Mouse (Mus musculus) MEL (cell line): Measurements from ENCODE around the gene Dlx2. TPM values are rescaled to one million over a fixed set of nuclear protein-coding genes. Genes with fewer than 3 reads are reported as not detected.

Experiments used
- DNase-seq: peaks from one replicate; pipeline ENCODE4 v3.0.0; 2011; ENCODE audit warnings: low read depth, low spot score
- H3K27ac ChIP-seq: 2 replicates; pipeline ENCODE4 v1.5.1; 2012; ENCODE audit warnings: low read depth, mild to moderate bottlenecking, control low read depth, low read length, moderate library complexity; ENCODE audit not compliant: control insufficient read depth
- H3K27me3 ChIP-seq, 2 experiments: fragments of 150-350 bp in 1 of 2; sonication (generic) in 1 of 2; 2 replicates each; pipeline ENCODE4 v1.6.1; 2012; ENCODE audit warnings: low read length in 2 of 2, mild to moderate bottlenecking in 2 of 2, improper control_type of control experiment in 1 of 2, moderate library complexity in 1 of 2; ENCODE audit not compliant: insufficient read depth in 2 of 2, control insufficient read depth in 1 of 2
- H3K36me3 ChIP-seq, 2 experiments: 2 replicates each; pipeline ENCODE4 v1.6.1; 2012 to 2014; ENCODE audit warnings: low read length in 2 of 2, improper control_type of control experiment in 1 of 2, inconsistent platforms in 1 of 2, mild to moderate bottlenecking in 1 of 2; ENCODE audit not compliant: insufficient read depth in 2 of 2, control insufficient read depth in 1 of 2
- H3K4me1 ChIP-seq, 2 experiments: fragments of 150-350 bp in 1 of 2; sonication (generic) in 1 of 2; 2 replicates each; pipeline ENCODE4 v1.6.1; 2012; ENCODE audit warnings: low read length in 2 of 2, improper control_type of control experiment in 1 of 2, mild to moderate bottlenecking in 1 of 2; ENCODE audit not compliant: insufficient read depth in 2 of 2, control insufficient read depth in 1 of 2
- H3K4me3 ChIP-seq, 2 experiments: fragments of 150-350 bp in 1 of 2; sonication (generic) in 1 of 2; 2 replicates each; pipeline ENCODE4 v1.5.1; 2012; ENCODE audit warnings: low read depth in 2 of 2, low read length in 2 of 2, mild to moderate bottlenecking in 2 of 2, moderate library complexity in 2 of 2, control low read depth in 1 of 2, improper control_type of control experiment in 1 of 2; ENCODE audit not compliant: control insufficient read depth in 1 of 2, insufficient read depth in 1 of 2
- H3K79me2 ChIP-seq: 2 replicates; pipeline ENCODE4 v1.6.1; 2012; ENCODE audit warnings: mild to moderate bottlenecking, low read length, moderate library complexity; ENCODE audit not compliant: control insufficient read depth, poor library complexity, insufficient read depth
- H3K9ac ChIP-seq: 2 replicates; pipeline ENCODE4 v1.6.1; 2012; ENCODE audit warnings: low read depth, mild to moderate bottlenecking, control low read depth, low read length, moderate library complexity; ENCODE audit not compliant: control insufficient read depth, poor library complexity, severe bottlenecking
- H3K9me3 ChIP-seq: fragments of 150-350 bp; sonication (generic); replicated peaks from 2 replicates; pipeline ENCODE4 v1.6.1; 2012; ENCODE audit warnings: mild to moderate bottlenecking, low read length, improper control_type of control experiment, moderate library complexity; ENCODE audit not compliant: insufficient read depth
- BHLHE40 ChIP-seq: IDR thresholded peaks from 2 replicates; pipeline ENCODE4 v1.6.1; 2012; ENCODE audit warnings: low read depth, mild to moderate bottlenecking, inconsistent platforms, low read length, improper control_type of control experiment, borderline replicate concordance
- CHD1 ChIP-seq: IDR thresholded peaks from 2 replicates; pipeline ENCODE4 v1.6.1; 2012; ENCODE audit warnings: low read depth, mild to moderate bottlenecking, inconsistent platforms, low read length, improper control_type of control experiment
- CHD2 ChIP-seq: IDR thresholded peaks from 2 replicates; pipeline ENCODE4 v1.6.1; 2011; ENCODE audit warnings: low read length, improper control_type of control experiment
- CTCF ChIP-seq, 3 experiments: IDR thresholded peaks in 2 of 3; conservative IDR thresholded peaks in 1 of 3; 2 replicates each; pipeline ENCODE4 v1.5.1; 2011 to 2012; ENCODE audit warnings: low read length in 3 of 3, low read depth in 2 of 3, mild to moderate bottlenecking in 2 of 3, improper control_type of control experiment in 1 of 3, inconsistent platforms in 1 of 3, mixed read lengths in 1 of 3, moderate library complexity in 1 of 3; ENCODE audit not compliant: control insufficient read depth in 1 of 3, insufficient read depth in 1 of 3, poor library complexity in 1 of 3, severe bottlenecking in 1 of 3
- E2F4 ChIP-seq: IDR thresholded peaks from 2 replicates; pipeline ENCODE4 v1.6.1; 2011; ENCODE audit warnings: low read depth, low read length, improper control_type of control experiment, borderline replicate concordance
- ELF1 ChIP-seq: IDR thresholded peaks from 2 replicates; pipeline ENCODE4 v1.6.1; 2014; ENCODE audit warnings: low read depth, mild to moderate bottlenecking, inconsistent platforms, low read length, improper control_type of control experiment, moderate library complexity
- EP300 ChIP-seq, 2 experiments: IDR thresholded peaks; 2 replicates each; pipeline ENCODE4 v1.6.1; 2011; ENCODE audit warnings: improper control_type of control experiment in 2 of 2, low read length in 2 of 2, low read depth in 1 of 2, mild to moderate bottlenecking in 1 of 2
- ETS1 ChIP-seq: IDR thresholded peaks from 2 replicates; pipeline ENCODE4 v1.6.1; 2012; ENCODE audit warnings: low read depth, mild to moderate bottlenecking, inconsistent platforms, low read length, improper control_type of control experiment, moderate library complexity
- GABPA ChIP-seq: IDR thresholded peaks from 2 replicates; pipeline ENCODE4 v1.6.1; 2012; ENCODE audit warnings: low read depth, mild to moderate bottlenecking, inconsistent platforms, low read length, improper control_type of control experiment, moderate library complexity
- GATA1 ChIP-seq: IDR thresholded peaks from 2 replicates; pipeline ENCODE4 v1.6.1; 2011; ENCODE audit warnings: low read depth, low read length, improper control_type of control experiment
- HCFC1 ChIP-seq: IDR thresholded peaks from 2 replicates; pipeline ENCODE4 v1.6.1; 2012; ENCODE audit warnings: low read depth, mild to moderate bottlenecking, inconsistent platforms, low read length, improper control_type of control experiment, moderate library complexity
- JUND ChIP-seq: IDR thresholded peaks from 2 replicates; pipeline ENCODE4 v1.6.1; 2011; ENCODE audit warnings: low read depth, mild to moderate bottlenecking, improper control_type of control experiment, low read length
- KAT2A ChIP-seq: conservative IDR thresholded peaks from 2 replicates; pipeline ENCODE4 v1.6.1; 2012; ENCODE audit warnings: low read depth, low read length, improper control_type of control experiment, inconsistent platforms
- MAFK ChIP-seq: IDR thresholded peaks from 2 replicates; pipeline ENCODE4 v1.6.1; 2011; ENCODE audit warnings: low read depth, mild to moderate bottlenecking, low read length, improper control_type of control experiment, borderline replicate concordance
- MAZ ChIP-seq: IDR thresholded peaks from 2 replicates; pipeline ENCODE4 v1.6.1; 2012; ENCODE audit warnings: low read depth, mild to moderate bottlenecking, inconsistent platforms, low read length, improper control_type of control experiment
- MEF2A ChIP-seq: IDR thresholded peaks from 2 replicates; pipeline ENCODE4 v1.6.1; 2014; ENCODE audit warnings: low read depth, mild to moderate bottlenecking, inconsistent platforms, low read length, improper control_type of control experiment; ENCODE audit not compliant: poor library complexity, insufficient replicate concordance, severe bottlenecking; ENCODE audit errors: extremely low read depth
- MXI1 ChIP-seq: IDR thresholded peaks from 2 replicates; pipeline ENCODE4 v1.6.1; 2011; ENCODE audit warnings: mild to moderate bottlenecking, low read depth, low read length, improper control_type of control experiment
- MYB ChIP-seq: IDR thresholded peaks from 2 replicates; pipeline ENCODE4 v1.6.1; 2011; ENCODE audit warnings: mild to moderate bottlenecking, low read depth, low read length, improper control_type of control experiment
- MYC ChIP-seq: IDR thresholded peaks from 2 replicates; pipeline ENCODE4 v1.6.1; 2011; ENCODE audit warnings: low read depth, mild to moderate bottlenecking, low read length, improper control_type of control experiment, moderate library complexity
- NELFE ChIP-seq: IDR thresholded peaks from 2 replicates; pipeline ENCODE4 v1.6.1; 2011; ENCODE audit warnings: low read depth, low read length, improper control_type of control experiment
- NRF1 ChIP-seq: IDR thresholded peaks from 2 replicates; pipeline ENCODE4 v1.6.1; 2014; ENCODE audit warnings: low read depth, mild to moderate bottlenecking, inconsistent platforms, low read length, improper control_type of control experiment, moderate library complexity; ENCODE audit not compliant: poor library complexity, insufficient read depth, severe bottlenecking
- POLR2A ChIP-seq, 2 experiments: IDR thresholded peaks; 2 replicates each; pipeline ENCODE4 v1.6.1; 2011 to 2012; ENCODE audit warnings: low read length in 2 of 2, mild to moderate bottlenecking in 2 of 2, control low read depth in 1 of 2, improper control_type of control experiment in 1 of 2, low read depth in 1 of 2, moderate library complexity in 1 of 2; ENCODE audit not compliant: control insufficient read depth in 1 of 2, insufficient read depth in 1 of 2, poor library complexity in 1 of 2
- POLR2AphosphoS2 ChIP-seq: IDR thresholded peaks from 2 replicates; pipeline ENCODE4 v1.6.1; 2011; ENCODE audit warnings: low read length, improper control_type of control experiment
- POLR2AphosphoS5 ChIP-seq: IDR thresholded peaks from 2 replicates; pipeline ENCODE4 v1.6.1; 2012; ENCODE audit warnings: low read depth, borderline replicate concordance, mild to moderate bottlenecking, inconsistent platforms, low read length, moderate library complexity, mixed read lengths
- RAD21 ChIP-seq: IDR thresholded peaks from 2 replicates; pipeline ENCODE4 v1.6.1; 2011; ENCODE audit warnings: mild to moderate bottlenecking, low read depth, low read length, improper control_type of control experiment
- RCOR1 ChIP-seq: IDR thresholded peaks from 2 replicates; pipeline ENCODE4 v1.6.1; 2012; ENCODE audit warnings: low read depth, mild to moderate bottlenecking, inconsistent platforms, low read length, improper control_type of control experiment
- SMC3 ChIP-seq: IDR thresholded peaks from 2 replicates; pipeline ENCODE4 v1.6.1; 2011; ENCODE audit warnings: low read depth, low read length, improper control_type of control experiment
- TAL1 ChIP-seq: IDR thresholded peaks from 2 replicates; pipeline ENCODE4 v1.6.1; 2012; ENCODE audit warnings: mild to moderate bottlenecking, inconsistent platforms, low read length, moderate library complexity, mixed read lengths
- TCF12 ChIP-seq: IDR thresholded peaks from 2 replicates; pipeline ENCODE4 v1.6.1; 2014; ENCODE audit warnings: low read depth, mild to moderate bottlenecking, inconsistent platforms, low read length, improper control_type of control experiment, moderate library complexity
- UBTF ChIP-seq: IDR thresholded peaks from 2 replicates; pipeline ENCODE4 v1.6.1; 2012; ENCODE audit warnings: low read depth, mild to moderate bottlenecking, inconsistent platforms, low read length, improper control_type of control experiment, moderate library complexity, borderline replicate concordance; ENCODE audit not compliant: insufficient read depth
- USF2 ChIP-seq, 2 experiments: IDR thresholded peaks; 2 replicates each; pipeline ENCODE4 v1.6.1; 2011 to 2012; ENCODE audit warnings: improper control_type of control experiment in 2 of 2, low read length in 2 of 2, borderline replicate concordance in 1 of 2, inconsistent platforms in 1 of 2, low read depth in 1 of 2, mild to moderate bottlenecking in 1 of 2; ENCODE audit not compliant: insufficient read depth in 1 of 2
- ZKSCAN1 ChIP-seq: IDR thresholded peaks from 2 replicates; pipeline ENCODE4 v1.6.1; 2012; ENCODE audit warnings: low read depth, mild to moderate bottlenecking, inconsistent platforms, low read length, improper control_type of control experiment, moderate library complexity
- ZMIZ1 ChIP-seq: IDR thresholded peaks from 2 replicates; pipeline ENCODE4 v1.6.1; 2012; ENCODE audit warnings: low read depth, mild to moderate bottlenecking, inconsistent platforms, low read length, improper control_type of control experiment, moderate library complexity
- ZNF384 ChIP-seq: IDR thresholded peaks from 2 replicates; pipeline ENCODE4 v1.6.1; 2012; ENCODE audit warnings: low read depth, mild to moderate bottlenecking, inconsistent platforms, low read length, improper control_type of control experiment
- polyA plus RNA-seq, 2 experiments: library from polyadenylated mRNA; stranded (reverse) in 1 of 2; unstranded in 1 of 2; fragments of >175 nt in 1 of 2; fragments of >200 nt in 1 of 2; gene quantifications; 2 replicates each; pipeline versions ENCODE4 v1.2.1 to v1.2.4; 2012; ENCODE audit warnings: low replicate concordance in 2 of 2, low read depth in 1 of 2; ENCODE audit not compliant: insufficient read length in 2 of 2, insufficient read depth in 1 of 2, missing spikeins in 1 of 2
- total RNA-seq: library from RNA; depleted of rRNA; stranded (reverse); fragments of 300-350 nt; gene quantifications from 2 replicates; pipeline ENCODE4 v1.2.3, GENCODE M21; 2012

The Dlx2 gene
- total and polyA plus RNA-seq, 3 experiments: not detected

DNA sequence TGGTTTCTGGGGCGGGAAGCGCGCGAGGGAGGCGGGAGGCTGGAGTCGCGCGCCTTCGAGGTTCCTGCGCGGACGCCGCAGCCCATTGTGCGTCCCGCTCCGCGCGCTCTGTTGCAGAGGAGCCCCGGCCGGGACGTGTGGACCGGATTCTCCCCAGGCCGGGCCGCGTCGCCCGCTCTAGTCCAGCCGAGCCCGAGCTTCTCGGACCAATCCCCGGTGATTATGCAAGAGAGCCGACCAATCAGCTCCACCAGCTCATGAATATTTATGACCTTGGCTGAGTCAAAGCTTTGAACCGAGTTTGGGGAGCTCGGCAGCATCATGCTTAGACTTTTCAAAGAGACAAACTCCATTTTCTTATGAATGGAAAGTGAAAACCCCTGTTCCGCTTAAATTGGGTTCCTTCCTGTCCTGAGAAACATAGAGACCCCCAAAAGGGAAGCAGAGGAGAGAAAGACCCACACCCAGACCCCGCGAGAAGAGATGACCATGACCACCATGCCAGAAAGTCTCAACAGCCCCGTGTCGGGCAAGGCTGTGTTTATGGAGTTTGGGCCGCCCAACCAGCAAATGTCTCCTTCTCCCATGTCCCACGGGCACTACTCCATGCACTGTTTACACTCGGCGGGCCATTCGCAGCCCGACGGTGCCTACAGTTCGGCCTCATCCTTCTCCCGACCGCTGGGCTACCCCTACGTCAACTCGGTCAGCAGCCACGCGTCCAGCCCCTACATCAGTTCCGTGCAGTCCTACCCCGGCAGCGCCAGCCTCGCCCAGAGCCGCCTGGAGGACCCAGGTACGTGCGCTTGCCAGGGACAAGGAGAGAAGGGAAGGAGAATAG lies 16.8 kb downstream of the Dlx2 start:
- H3K9ac ChIP-seq: peak overlapping the region; percentile 90
- no peaks in the 10 kb centered on the region for H3K27me3 ChIP-seq
- H3K27ac ChIP-seq: peak overlapping the region; percentile 85
- H3K79me2 ChIP-seq: peaks cover 6% of the 10 kb centered on the region; the same call in 1 of the 2 replicates
- H3K36me3 ChIP-seq: peaks cover 0 to 7% of the 10 kb centered on the region in 2 experiments; a peak in 2 of 4 replicates
- DNase-seq: peak; percentile 97
- peaks cover 3% of the 10 kb centered on the region in 2 experiments; a peak in 2 of 4 replicates for H3K4me1 ChIP-seq
- peak overlapping the region; percentile 87 to 93 for H3K4me3 ChIP-seq
- H3K9me3 ChIP-seq: no peaks in the 10 kb centered on the region
- TF ChIP-seq RCOR1 (no peak), ZKSCAN1 (no peak), CHD1 (peak; percentile 84; the same call in 1 of the 2 replicates), MXI1 (peak; percentile 64), BHLHE40 (no peak), JUND (no peak), ETS1 (0 out of 2 replicates have a peak, but pooled peaks have one; percentile 12), E2F4 (peak; percentile 49; the same call in 1 of the 2 replicates), TCF12 (peak; percentile 41; the same call in 1 of the 2 replicates), ZMIZ1 (peak; percentile 93), GATA1 (no peak), SMC3 (no peak), MYB (no peak), CTCF (IDR thresholded peaks at IDR 0.05 in 2 of 3, conservative IDR thresholded peaks at IDR 0.05 in 1 of 3; ENCODE audit: control insufficient read depth in 1 of 3, insufficient read depth in 1 of 3, low read depth in 2 of 3, low read length in 3 of 3, poor library complexity in 1 of 3, severe bottlenecking in 1 of 3) (no peak), USF2 (IDR thresholded peaks at IDR 0.05; ENCODE audit: borderline replicate concordance in 1 of 2, insufficient read depth in 1 of 2, low read depth in 1 of 2, low read length in 2 of 2) (no peak), GABPA (no peak), MAFK (no peak), HCFC1 (peak; percentile 66), NRF1 (peak; percentile 25; the same call in 1 of the 2 replicates), MEF2A (no peak), RAD21 (no peak), NELFE (peak; percentile 80), TAL1 (no peak), MAZ (peak; percentile 23; the same call in 1 of the 2 replicates), EP300 (IDR thresholded peaks at IDR 0.05; ENCODE audit: low read depth in 1 of 2, low read length in 2 of 2) (no peak), POLR2AphosphoS2 (peak; percentile 96; the same call in 1 of the 2 replicates), CHD2 (no peak; the same call in 1 of the 2 replicates), ELF1 (no peak), POLR2AphosphoS5 (peak; percentile 54; the same call in 1 of the 2 replicates), KAT2A (no peak), POLR2A (IDR thresholded peaks at IDR 0.05; ENCODE audit: control insufficient read depth in 1 of 2, insufficient read depth in 1 of 2, low read depth in 1 of 2, low read length in 2 of 2, poor library complexity in 1 of 2) (peak; percentile 54 to 87; a peak in 3 of 4 replicates), ZNF384 (no peak), MYC (peak; percentile 69; the same call in 1 of the 2 replicates), UBTF (0 out of 2 replicates have a peak, but pooled peaks have one; percentile 49)
